Mouse (Mus musculus) thymus, postnatal 10 days (tissue): Measurements from ENCODE around the gene Gm18336.
"Not testable (repeated sequence)": the region's sequence is repeated elsewhere in the genome, so short reads cannot be mapped to it uniquely, and the experiment has no call there.

Experiments used
- DNase-seq, 2 experiments: peaks; one replicate each; pipeline ENCODE4 v3.0.0; 2021; ENCODE audit warnings: low spot score in 2 of 2

Gene Gm18336

GRCm38 (mm10) chrX:73398636-73399035, at the start of gene Gm18336:
Gene Gm18336, minus strand, starts transcription at chrX:73398736.
- not testable (repeated sequence) for DNase-seq

GRCm38 (mm10) chrX:73441428-73441827, 42.9 kb upstream of the Gm18336 start:
- DNase-seq, result no peak

GRCm38 (mm10) chrX:73435252-73435651, 36.7 kb upstream of the Gm18336 start, which contains the start of gene Trex2:
Gene Trex2, minus strand, starts transcription at chrX:73435344.
- no peak for DNase-seq

GRCm38 (mm10) chrX:73432850-73433249, 34.3 kb upstream of the Gm18336 start:
- no peak for DNase-seq

GRCm38 (mm10) chrX:73430036-73430435, 31.5 kb upstream of the Gm18336 start:
- peak in 1 of 2 experiments; percentile 8 for DNase-seq

- no peak for DNase-seq
Measured at GRCm38 (mm10) chrX:73412767-73413166, 14.2 kb upstream of the Gm18336 start.

GRCm38 (mm10) chrX:73410880-73411517, 12.5 kb upstream of the Gm18336 start, which contains the start of gene Zfp92:
Gene Zfp92, plus strand, starts transcription at chrX:73411096.
- DNase-seq, result peak in 1 of 2 experiments; percentile 18

- DNase-seq, result no peak
Measured at GRCm38 (mm10) chrX:73401616-73402015, 3.1 kb upstream of the Gm18336 start.

GRCm38 (mm10) chrX:73400951-73401350, 2.4 kb upstream of the Gm18336 start:
- no peak for DNase-seq

GRCm38 (mm10) chrX:73396446-73396845, 2.1 kb downstream of the Gm18336 start:
- no peak for DNase-seq

- DNase-seq, result no peak
Measured at GRCm38 (mm10) chrX:73391481-73391880, 7.1 kb downstream of the Gm18336 start.

GRCm38 (mm10) chrX:73384924-73385323, 13.6 kb downstream of the Gm18336 start:
- DNase-seq, result no peak

GRCm38 (mm10) chrX:73384419-73384818, 14.1 kb downstream of the Gm18336 start:
- no peak for DNase-seq

GRCm38 (mm10) chrX:73363291-73363690, 35.2 kb downstream of the Gm18336 start:
- DNase-seq, result no peak

- no peak for DNase-seq
Measured at GRCm38 (mm10) chrX:73356719-73357118, 41.8 kb downstream of the Gm18336 start.

GRCm38 (mm10) chrX:73356163-73356562, 42.4 kb downstream of the Gm18336 start:
- DNase-seq, result no peak
